Mouse (Mus musculus): Measurements from ENCODE around the gene Arhgap40. TPM values are rescaled to one million over a fixed set of nuclear protein-coding genes. Genes with fewer than 3 reads are reported as not detected.
A peak's percentile ranks its signal among the peaks of the same experiment; 100 is the strongest.

Arhgap40 gene
- polyA plus RNA-seq, 1 experiment, result not detected

- Histone ChIP-seq H3K79me2 (ENCODE audit: control insufficient read depth, insufficient read depth) (no peaks in the 10 kb centered on the region), H3K36me3 (ENCODE audit: control insufficient read depth, insufficient read depth) (no peaks in the 10 kb centered on the region), H3K27me3 (ENCODE audit: control insufficient read depth, insufficient read depth, insufficient read length) (peaks cover 33% of the 10 kb centered on the region), H3K4me3 (ENCODE audit: insufficient read depth, poor library complexity, severe bottlenecking) (no peak overlapping the region), H3K79me3 (ENCODE audit: low read depth) (no peaks in the 10 kb centered on the region), H3ac (ENCODE audit: control insufficient read depth, insufficient read length, low read depth) (no peak overlapping the region)
- peak; percentile 65 for TF ChIP-seq CTCF (IDR thresholded peaks at IDR 0.05; ENCODE audit: control insufficient read depth, insufficient read depth, insufficient read length)
- TF ChIP-seq USF1 (IDR thresholded peaks at IDR 0.05; ENCODE audit: low read depth), result no peak
Observed at GRCm38 (mm10) chr2:158550067-158550466, 37.5 kb downstream of the Arhgap40 start.

- H3K36me3 ChIP-seq (ENCODE audit: control insufficient read depth, insufficient read depth), result no peaks in the 10 kb centered on the region
- no peaks in the 10 kb centered on the region for H3K79me2 ChIP-seq (ENCODE audit: control insufficient read depth, insufficient read depth)
- TF ChIP-seq MYOG (IDR thresholded peaks at IDR 0.05; ENCODE audit: control insufficient read depth, extremely low read depth, insufficient read length), result no peak
- no peak for TF ChIP-seq USF1 (IDR thresholded peaks at IDR 0.05; ENCODE audit: low read depth)
- no peak for TF ChIP-seq MAX (IDR thresholded peaks at IDR 0.05)
- TF ChIP-seq CTCF (IDR thresholded peaks at IDR 0.05; ENCODE audit: control insufficient read depth, insufficient read depth, insufficient read length), result no peak
- no peak for TF ChIP-seq FOSL1 (IDR thresholded peaks at IDR 0.05; ENCODE audit: insufficient read depth, low read length, poor library complexity, severe bottlenecking)
- TF ChIP-seq CEBPB (IDR thresholded peaks at IDR 0.05; ENCODE audit: low read depth), result no peak
- no peak for TF ChIP-seq MYOD1 (IDR thresholded peaks at IDR 0.05; ENCODE audit: control insufficient read depth, insufficient read length, low read depth)
- H3K27me3 ChIP-seq (ENCODE audit: control insufficient read depth, insufficient read depth, insufficient read length), result peaks cover 28% of the 10 kb centered on the region
- H3ac ChIP-seq (ENCODE audit: control insufficient read depth, insufficient read length, low read depth), result no peak overlapping the region
- no peak overlapping the region for H3K4me3 ChIP-seq (ENCODE audit: insufficient read depth, poor library complexity, severe bottlenecking)
- H3K79me3 ChIP-seq (ENCODE audit: low read depth), result no peaks in the 10 kb centered on the region
Observed at GRCm38 (mm10) chr2:158554366-158554765, 41.8 kb downstream of the Arhgap40 start.

- Histone ChIP-seq H3K79me2 (ENCODE audit: control insufficient read depth, insufficient read depth) (no peaks in the 10 kb centered on the region), H3K36me3 (ENCODE audit: control insufficient read depth, insufficient read depth) (no peaks in the 10 kb centered on the region), H3K79me3 (ENCODE audit: low read depth) (no peaks in the 10 kb centered on the region), H3ac (ENCODE audit: control insufficient read depth, insufficient read length, low read depth) (no peak overlapping the region), H3K4me3 (ENCODE audit: insufficient read depth, poor library complexity, severe bottlenecking) (no peak overlapping the region), H3K27me3 (ENCODE audit: control insufficient read depth, insufficient read depth, insufficient read length) (peaks cover 33% of the 10 kb centered on the region)
- TF ChIP-seq MYOG (IDR thresholded peaks at IDR 0.05; ENCODE audit: control insufficient read depth, extremely low read depth, insufficient read length), result no peak
- no peak for TF ChIP-seq MYOD1 (IDR thresholded peaks at IDR 0.05; ENCODE audit: control insufficient read depth, insufficient read length, low read depth)
- TF ChIP-seq USF1 (IDR thresholded peaks at IDR 0.05; ENCODE audit: low read depth), result no peak
- no peak for TF ChIP-seq CEBPB (IDR thresholded peaks at IDR 0.05; ENCODE audit: low read depth)
- no peak for TF ChIP-seq CTCF (IDR thresholded peaks at IDR 0.05; ENCODE audit: control insufficient read depth, insufficient read depth, insufficient read length)
- TF ChIP-seq MAX (IDR thresholded peaks at IDR 0.05), result no peak
- no peak for TF ChIP-seq FOSL1 (IDR thresholded peaks at IDR 0.05; ENCODE audit: insufficient read depth, low read length, poor library complexity, severe bottlenecking)
Observed at GRCm38 (mm10) chr2:158555252-158555651, 42.7 kb downstream of the Arhgap40 start.

- Histone ChIP-seq H3K27me3 (ENCODE audit: control insufficient read depth, insufficient read depth, insufficient read length) (peaks cover 39% of the 10 kb centered on the region), H3K36me3 (ENCODE audit: control insufficient read depth, insufficient read depth) (no peaks in the 10 kb centered on the region), H3K79me3 (ENCODE audit: low read depth) (no peaks in the 10 kb centered on the region), H3K4me3 (ENCODE audit: insufficient read depth, poor library complexity, severe bottlenecking) (no peak overlapping the region), H3K79me2 (ENCODE audit: control insufficient read depth, insufficient read depth) (no peaks in the 10 kb centered on the region), H3ac (ENCODE audit: control insufficient read depth, insufficient read length, low read depth) (no peak overlapping the region)
- TF ChIP-seq MAX (IDR thresholded peaks at IDR 0.05), result no peak
- no peak for TF ChIP-seq USF1 (IDR thresholded peaks at IDR 0.05; ENCODE audit: low read depth)
- TF ChIP-seq CTCF (IDR thresholded peaks at IDR 0.05; ENCODE audit: control insufficient read depth, insufficient read depth, insufficient read length), result no peak
- no peak for TF ChIP-seq CEBPB (IDR thresholded peaks at IDR 0.05; ENCODE audit: low read depth)
- TF ChIP-seq MYOD1 (IDR thresholded peaks at IDR 0.05; ENCODE audit: control insufficient read depth, insufficient read length, low read depth), result no peak
- TF ChIP-seq FOSL1 (IDR thresholded peaks at IDR 0.05; ENCODE audit: insufficient read depth, low read length, poor library complexity, severe bottlenecking), result no peak
- no peak for TF ChIP-seq MYOG (IDR thresholded peaks at IDR 0.05; ENCODE audit: control insufficient read depth, extremely low read depth, insufficient read length)
Observed at GRCm38 (mm10) chr2:158555812-158556211, 43.2 kb downstream of the Arhgap40 start.

GRCm38 (mm10) chr2:158556225-158556624 is 43.6 kb downstream of the Arhgap40 start:
- Histone ChIP-seq H3K27me3 (ENCODE audit: control insufficient read depth, insufficient read depth, insufficient read length) (peaks cover 43% of the 10 kb centered on the region), H3K79me3 (ENCODE audit: low read depth) (no peaks in the 10 kb centered on the region), H3K36me3 (ENCODE audit: control insufficient read depth, insufficient read depth) (no peaks in the 10 kb centered on the region), H3K79me2 (ENCODE audit: control insufficient read depth, insufficient read depth) (no peaks in the 10 kb centered on the region), H3ac (ENCODE audit: control insufficient read depth, insufficient read length, low read depth) (no peak overlapping the region), H3K4me3 (ENCODE audit: insufficient read depth, poor library complexity, severe bottlenecking) (no peak overlapping the region)
- TF ChIP-seq CTCF (IDR thresholded peaks at IDR 0.05; ENCODE audit: control insufficient read depth, insufficient read depth, insufficient read length) (no peak), MAX (IDR thresholded peaks at IDR 0.05) (no peak), MYOD1 (IDR thresholded peaks at IDR 0.05; ENCODE audit: control insufficient read depth, insufficient read length, low read depth) (no peak), MYOG (IDR thresholded peaks at IDR 0.05; ENCODE audit: control insufficient read depth, extremely low read depth, insufficient read length) (no peak), USF1 (IDR thresholded peaks at IDR 0.05; ENCODE audit: low read depth) (no peak), FOSL1 (IDR thresholded peaks at IDR 0.05; ENCODE audit: insufficient read depth, low read length, poor library complexity, severe bottlenecking) (no peak), CEBPB (IDR thresholded peaks at IDR 0.05; ENCODE audit: low read depth) (no peak)

GRCm38 (mm10) chr2:158556750-158557149 is 44.2 kb downstream of the Arhgap40 start:
- TF ChIP-seq FOSL1 (IDR thresholded peaks at IDR 0.05; ENCODE audit: insufficient read depth, low read length, poor library complexity, severe bottlenecking), result no peak
- TF ChIP-seq MAX (IDR thresholded peaks at IDR 0.05), result no peak
- TF ChIP-seq CEBPB (IDR thresholded peaks at IDR 0.05; ENCODE audit: low read depth), result no peak
- no peak for TF ChIP-seq CTCF (IDR thresholded peaks at IDR 0.05; ENCODE audit: control insufficient read depth, insufficient read depth, insufficient read length)
- TF ChIP-seq MYOG (IDR thresholded peaks at IDR 0.05; ENCODE audit: control insufficient read depth, extremely low read depth, insufficient read length), result no peak
- TF ChIP-seq USF1 (IDR thresholded peaks at IDR 0.05; ENCODE audit: low read depth), result no peak
- no peak for TF ChIP-seq MYOD1 (IDR thresholded peaks at IDR 0.05; ENCODE audit: control insufficient read depth, insufficient read length, low read depth)
- peaks cover 44% of the 10 kb centered on the region for H3K27me3 ChIP-seq (ENCODE audit: control insufficient read depth, insufficient read depth, insufficient read length)
- no peaks in the 10 kb centered on the region for H3K36me3 ChIP-seq (ENCODE audit: control insufficient read depth, insufficient read depth)
- H3K4me3 ChIP-seq (ENCODE audit: insufficient read depth, poor library complexity, severe bottlenecking), result no peak overlapping the region
- H3K79me3 ChIP-seq (ENCODE audit: low read depth), result no peaks in the 10 kb centered on the region
- no peak overlapping the region for H3ac ChIP-seq (ENCODE audit: control insufficient read depth, insufficient read length, low read depth)
- H3K79me2 ChIP-seq (ENCODE audit: control insufficient read depth, insufficient read depth), result no peaks in the 10 kb centered on the region
